Mouse (Mus musculus): ENCODE measurements around the gene Cbfb.
"Not testable (repeated sequence)": the region's sequence is repeated elsewhere in the genome, so short reads cannot be mapped to it uniquely, and the experiment has no call there.

Cbfb gene

DNA sequence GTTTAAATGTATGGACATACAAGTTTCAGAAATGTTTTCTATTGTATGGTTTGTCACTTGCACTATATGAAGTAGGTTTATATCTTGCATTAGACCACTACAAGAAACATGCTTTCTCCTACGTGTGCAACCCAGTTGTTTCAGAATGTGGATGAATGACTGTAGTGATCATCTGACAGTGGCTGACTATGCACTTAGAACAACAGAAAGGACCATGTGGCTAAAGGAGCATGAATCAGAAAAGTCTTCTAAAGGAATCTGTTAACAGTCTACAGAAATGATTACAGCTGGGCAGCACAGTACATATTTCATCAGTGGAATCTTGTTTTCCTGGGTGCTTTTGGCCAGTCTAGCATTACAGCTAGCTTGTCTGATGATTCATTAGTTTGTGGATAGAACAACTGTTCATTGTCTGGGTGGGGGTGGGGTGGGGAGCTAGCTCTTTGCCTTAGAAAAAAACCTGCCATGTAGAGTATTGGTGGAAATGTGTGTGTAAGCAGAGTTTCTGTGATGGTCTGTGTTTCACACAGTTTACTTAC lies 16.1 kb downstream of the Cbfb start:
- DNase-seq: no peak

DNA sequence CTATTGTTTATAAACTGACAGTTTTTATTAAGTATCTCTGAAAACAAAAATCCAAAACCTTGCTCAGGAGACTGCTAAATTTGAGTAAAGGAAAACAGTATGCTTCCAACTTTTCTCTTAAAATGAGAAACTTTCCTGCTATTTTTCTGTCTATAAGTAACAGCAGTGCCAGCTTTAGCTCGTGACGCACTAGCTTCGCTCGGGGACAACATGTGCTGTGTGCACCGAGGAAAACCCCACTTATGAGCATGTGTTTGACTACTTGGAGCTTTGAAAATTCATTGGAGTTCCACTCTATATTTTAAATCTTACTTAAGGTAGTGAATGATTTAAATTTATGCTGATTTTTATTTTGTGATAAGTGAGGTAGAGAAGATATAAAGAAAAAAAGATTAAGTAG lies 21.7 kb downstream of the Cbfb start:
- DNase-seq: no peak

DNA sequence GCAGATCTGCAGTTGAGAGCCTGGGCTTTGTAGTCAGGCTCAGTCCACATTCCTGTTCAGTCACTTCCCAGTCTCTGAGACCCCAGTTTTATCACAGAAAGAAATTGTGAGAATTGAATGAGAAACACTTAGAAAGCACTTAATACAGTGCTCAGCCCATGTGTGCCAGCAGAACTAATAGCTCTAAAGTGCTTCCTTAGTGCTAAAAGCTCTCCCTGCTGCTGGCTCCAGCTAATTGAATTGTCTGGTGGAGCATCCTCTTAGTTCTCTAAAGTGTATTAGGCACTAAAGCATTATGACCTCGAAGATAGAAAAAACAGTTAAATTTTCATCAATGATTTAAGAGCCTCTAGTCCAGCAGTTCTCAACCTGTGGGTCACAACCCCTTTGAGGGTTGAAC lies 35.3 kb downstream of the Cbfb start:
- no peak for DNase-seq

DNA sequence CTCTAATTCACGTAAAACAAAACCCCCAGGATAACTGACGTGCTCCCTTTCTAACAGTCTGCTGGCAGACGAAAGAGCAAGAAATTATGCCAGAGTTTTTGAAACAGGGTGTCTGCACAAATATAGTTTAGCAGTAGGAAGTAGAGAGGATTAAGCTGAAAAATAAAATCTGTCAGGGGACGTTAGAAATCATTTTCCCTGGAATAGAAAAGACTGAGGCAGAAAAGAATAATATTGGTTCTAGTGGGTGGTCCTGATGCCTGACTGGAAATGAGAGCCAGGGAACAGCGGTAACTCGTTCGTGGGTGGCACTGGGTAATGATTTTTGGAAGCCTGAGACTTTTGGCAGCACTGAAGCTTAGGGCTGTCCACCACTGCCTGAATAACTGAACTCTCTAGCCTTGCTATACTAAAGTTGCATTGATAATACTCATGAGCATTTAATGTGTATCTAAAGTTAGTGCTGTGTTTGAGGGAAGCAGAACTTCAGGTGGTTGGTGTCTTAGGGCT lies 36.3 kb downstream of the Cbfb start:
- no peak for DNase-seq

DNA sequence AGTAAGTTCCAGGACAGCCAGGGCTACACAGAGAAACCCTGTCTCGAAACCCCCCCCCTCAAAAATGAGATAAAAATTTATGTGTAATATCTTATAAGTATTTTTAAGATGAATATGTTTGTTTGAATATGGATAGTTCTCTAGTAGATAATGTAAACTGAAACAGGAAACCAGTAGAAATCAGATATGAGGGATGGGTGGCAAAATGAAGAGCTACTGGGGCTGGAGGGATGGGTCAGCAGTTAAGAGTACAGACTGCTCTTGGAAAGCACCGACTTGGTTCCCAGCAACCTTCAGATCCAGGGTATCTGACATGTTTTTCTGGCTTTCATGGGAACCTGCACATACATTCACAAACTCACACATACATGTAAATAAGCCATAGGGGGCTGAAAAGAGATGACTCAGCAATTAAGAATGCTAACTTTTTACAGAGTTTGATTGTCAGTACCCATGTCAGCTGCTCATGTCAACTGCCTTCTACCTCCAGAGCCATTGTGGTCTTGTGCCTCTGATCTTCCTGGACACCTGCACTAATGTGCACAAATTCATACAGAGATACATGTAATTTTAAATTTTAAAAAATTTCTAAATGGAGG lies 37.3 kb downstream of the Cbfb start:
- DNase-seq: no peak

DNA sequence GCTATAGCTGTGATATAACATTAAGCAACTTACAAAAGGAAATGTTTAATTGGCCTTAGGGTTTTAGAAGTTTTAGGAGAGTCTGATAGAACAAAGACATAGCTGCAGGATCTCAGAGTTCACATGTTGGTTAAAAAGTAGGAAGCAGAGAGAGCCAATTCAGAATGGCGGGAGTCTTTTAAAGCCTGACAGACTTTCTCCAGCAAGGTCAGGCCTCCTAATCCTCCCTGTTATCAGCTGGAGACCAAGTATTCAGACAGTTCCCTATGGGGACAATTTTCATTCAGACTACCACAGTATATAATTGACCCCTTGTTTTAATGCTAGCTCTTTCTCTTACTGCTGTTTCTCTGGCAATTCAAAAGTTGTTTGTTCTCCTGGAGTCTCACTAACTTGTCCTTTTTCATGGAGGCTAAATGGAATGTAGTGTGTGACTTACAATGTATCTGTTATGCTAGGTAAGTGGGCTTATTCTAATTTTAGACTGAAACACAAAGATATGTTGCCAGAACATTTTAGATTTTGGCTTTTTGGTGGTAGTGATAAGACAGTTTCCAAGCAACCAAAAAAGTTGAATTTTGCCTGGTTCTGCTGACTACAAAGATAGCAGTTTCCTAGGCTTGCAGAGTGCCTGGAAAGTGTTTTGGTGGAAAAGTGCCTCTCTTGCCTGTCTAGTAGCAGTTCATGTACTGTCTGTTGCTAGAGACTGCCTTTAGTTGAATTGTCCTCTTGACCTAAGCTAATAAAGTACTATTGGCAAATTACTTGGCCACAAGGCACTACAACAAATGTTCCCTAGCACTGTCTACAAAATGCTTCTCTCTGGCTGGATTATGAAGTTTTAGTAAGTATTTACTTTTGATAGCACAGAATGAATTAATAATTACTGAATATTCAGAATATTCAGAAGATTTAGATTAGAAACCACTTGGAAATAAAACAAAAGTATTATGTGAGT lies 39.0 kb downstream of the Cbfb start:
- DNase-seq: no peak

DNA sequence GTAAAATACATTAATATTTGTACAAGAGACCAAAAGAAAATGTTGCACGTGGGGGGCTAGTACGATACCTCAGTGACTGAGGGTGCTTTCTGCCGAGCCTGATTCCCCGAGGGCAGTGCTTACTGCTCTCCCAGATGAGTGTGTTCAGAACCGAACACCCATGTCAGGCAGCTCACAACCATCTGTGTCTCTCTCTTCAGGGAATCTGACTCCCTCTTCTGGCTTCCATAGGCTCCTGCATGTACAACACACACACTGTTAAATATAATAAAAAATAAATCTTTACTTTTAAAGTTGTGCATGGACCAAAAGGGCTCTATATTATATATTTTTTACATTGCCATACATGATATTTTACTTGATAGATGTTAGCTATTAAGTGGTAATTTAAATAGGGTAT lies 43.6 kb downstream of the Cbfb start:
- DNase-seq: no peak

DNA sequence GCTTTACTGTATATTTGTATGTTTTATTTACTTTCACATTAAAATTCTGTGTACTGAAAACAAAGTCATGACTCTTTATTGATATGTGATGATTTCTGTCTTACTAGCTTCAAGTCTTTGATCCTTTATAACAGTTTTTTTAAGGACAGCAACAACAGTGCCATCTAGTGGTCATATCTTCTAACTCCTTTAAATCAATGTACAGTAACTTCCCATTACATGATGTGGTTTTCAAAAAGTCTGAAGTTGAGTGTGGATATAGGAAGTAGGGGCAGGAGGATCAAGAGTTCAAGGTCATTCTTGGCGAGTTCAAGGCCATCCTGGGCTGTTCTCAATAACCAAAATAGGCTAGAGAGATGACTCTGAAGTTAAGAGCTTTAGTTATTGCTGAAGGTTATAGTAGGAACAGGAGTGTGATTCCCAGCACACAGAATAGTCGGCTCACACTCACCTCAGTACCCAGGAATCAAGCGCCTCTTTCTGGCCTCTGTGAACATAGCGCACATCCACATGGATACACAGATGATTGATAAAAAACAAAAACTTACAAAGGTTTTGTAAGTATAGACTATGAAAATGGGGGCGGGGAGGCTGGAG lies 47.5 kb downstream of the Cbfb start:
- DNase-seq: no peak

DNA sequence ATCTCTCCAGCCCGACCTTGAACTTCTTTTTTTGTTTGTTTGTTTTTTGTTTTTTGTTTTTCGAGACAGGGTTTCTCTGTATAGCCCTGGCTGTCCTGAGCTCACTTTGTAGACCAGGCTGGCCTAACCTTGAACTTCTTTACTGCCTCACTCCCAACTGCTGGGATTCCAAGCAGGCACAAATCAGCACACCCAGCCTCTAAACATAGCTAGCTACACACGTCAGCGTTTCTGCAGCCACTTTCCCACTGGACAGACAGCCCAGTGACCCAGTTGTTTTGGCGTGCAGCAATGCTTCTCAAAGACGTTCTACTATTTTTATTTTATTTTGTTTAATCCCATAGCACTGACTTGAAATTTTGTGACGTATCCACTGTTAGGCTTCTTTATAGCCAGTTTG lies 53.4 kb downstream of the Cbfb start:
- peak; percentile 18 for DNase-seq

DNA sequence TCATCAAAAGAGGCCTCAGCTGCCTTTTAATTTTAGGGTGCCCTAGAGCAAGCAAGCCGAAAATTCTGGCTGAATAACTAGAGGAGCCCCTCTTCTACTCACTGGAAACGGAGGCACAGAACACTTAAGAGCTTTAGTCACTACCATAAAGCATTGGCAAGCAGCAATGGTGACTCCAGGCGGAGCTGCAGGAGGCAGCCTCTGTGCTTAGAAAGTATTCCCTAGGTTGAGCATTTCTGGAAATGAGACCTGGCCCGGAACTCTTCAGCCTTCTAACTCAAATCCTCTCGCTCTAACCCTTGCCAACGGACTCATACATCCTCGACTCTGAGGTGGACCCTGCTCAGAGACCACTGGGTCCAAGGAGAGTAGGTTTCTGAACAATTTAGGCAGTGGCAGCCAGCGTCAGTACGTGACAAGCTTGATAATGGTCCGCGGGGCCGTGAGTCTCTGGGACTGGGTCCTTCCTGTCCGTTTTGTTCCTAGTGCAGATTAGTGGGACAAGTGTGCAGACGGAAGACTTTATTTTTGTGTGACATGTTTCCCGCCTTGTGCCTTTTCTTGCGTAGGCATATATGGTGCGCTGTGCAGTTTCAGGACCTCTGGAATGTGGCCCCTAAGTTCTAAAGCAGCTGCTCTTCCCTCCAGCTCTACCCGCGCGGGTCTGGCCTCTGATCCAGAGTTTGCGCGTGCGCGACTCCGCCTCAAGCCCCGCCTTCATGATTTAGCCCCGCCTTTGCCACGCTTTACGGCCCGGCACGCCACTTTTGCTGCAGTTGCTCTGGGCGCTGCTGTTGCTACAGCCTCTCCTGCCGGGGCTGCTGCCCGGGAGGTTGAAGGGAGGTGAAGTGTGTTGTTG lies 54.2 kb downstream of the Cbfb start, which contains the start of gene D230025D16Rik:
TSS of gene D230025D16Rik (plus strand) at position 733 of the 859 bp plus-strand sequence.
- peak; percentile 91 for DNase-seq

DNA sequence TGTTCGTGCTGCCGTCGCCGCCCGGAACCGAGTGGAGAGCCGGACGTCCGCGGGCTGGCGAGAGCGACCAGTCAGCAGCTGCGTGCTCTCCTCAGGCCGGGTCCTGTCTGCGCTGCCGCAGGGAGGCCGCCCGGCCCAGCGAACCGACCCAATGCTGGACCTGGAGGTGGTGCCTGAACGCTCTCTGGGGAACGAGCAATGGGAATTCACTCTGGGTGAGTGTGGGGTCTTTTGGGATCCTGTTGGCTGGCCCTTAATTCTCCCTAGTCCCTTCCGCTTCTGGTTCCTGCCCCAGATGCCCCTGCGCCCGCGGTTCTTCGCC lies 54.8 kb downstream of the Cbfb start:
- no peak for DNase-seq

DNA sequence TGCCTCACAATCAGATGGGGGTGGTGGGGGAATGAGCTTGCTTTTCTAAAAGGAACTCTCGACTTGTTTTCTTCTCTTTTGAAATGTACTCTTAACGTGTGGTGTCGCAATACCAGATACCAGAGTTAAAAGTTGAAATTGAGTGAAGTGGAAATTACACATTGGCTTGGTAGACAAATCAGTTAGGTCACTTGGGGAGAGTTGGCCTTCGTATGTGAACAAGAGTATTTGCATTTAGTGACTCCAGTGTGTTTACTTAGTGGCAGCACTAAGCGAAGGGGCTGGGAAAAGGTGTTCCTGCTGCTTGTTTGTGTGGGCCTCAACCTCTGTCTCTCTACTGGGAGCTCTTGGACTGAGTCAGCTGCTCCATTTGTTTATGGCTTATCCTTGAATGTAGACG lies 55.4 kb downstream of the Cbfb start:
- DNase-seq: no peak

DNA sequence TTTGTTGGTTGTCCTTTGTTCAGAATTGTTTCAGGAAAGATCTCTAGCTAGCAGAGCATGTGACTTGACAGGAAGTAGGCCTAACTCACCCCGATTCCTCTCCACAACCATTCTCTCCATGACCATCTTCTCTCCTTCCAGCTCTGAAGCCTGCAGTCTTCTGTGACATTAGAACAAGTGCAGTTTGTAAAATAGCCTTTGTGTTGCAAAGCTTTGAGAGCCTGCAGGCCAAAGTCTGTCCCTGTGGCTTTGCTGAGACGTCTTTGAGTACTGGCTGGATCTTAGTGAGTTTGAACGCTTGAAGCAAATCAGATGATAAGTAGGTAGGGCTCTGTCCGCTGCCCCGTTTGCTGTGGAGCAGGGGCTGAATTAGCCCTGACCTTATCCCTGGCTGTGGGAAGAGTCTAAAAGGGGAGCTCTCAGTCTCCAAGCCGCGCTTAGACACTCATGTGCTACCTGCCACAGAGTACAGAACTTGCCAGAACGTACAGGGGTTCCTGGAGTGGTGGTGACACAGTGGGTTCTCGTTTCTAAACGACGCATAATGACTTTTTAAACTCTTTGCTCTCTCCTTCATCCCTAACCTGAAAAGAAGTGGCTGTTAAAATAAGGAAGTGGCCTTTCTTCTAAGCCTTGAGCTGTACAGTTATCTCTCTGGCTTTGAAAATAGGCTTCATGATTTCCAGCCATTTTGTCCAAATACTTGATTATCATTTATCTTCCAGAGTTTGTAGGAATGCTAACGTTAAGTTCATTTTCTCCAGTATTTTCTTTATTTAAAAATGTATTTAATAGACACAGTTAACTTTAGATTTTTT lies 61.2 kb downstream of the Cbfb start:
- no peak for DNase-seq

DNA sequence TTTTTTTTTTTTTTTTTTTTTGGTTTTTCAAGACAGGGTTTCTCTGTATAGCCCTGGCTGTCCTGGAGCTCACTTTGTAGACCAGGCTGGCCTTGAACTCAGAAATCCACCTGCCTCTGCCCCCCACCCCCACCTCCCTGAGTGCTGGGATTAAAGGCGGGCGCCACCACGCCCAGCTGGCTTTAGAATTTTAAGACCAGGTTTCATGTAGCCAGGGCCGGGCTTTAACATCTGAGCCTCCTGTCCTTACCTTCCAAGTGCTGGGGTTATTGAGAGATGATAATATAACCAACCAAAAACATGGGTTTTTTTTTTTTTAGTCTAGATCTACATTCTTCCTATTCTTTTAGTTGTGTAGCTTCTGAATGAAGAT lies 61.8 kb downstream of the Cbfb start:
- not testable (repeated sequence) for DNase-seq

DNA sequence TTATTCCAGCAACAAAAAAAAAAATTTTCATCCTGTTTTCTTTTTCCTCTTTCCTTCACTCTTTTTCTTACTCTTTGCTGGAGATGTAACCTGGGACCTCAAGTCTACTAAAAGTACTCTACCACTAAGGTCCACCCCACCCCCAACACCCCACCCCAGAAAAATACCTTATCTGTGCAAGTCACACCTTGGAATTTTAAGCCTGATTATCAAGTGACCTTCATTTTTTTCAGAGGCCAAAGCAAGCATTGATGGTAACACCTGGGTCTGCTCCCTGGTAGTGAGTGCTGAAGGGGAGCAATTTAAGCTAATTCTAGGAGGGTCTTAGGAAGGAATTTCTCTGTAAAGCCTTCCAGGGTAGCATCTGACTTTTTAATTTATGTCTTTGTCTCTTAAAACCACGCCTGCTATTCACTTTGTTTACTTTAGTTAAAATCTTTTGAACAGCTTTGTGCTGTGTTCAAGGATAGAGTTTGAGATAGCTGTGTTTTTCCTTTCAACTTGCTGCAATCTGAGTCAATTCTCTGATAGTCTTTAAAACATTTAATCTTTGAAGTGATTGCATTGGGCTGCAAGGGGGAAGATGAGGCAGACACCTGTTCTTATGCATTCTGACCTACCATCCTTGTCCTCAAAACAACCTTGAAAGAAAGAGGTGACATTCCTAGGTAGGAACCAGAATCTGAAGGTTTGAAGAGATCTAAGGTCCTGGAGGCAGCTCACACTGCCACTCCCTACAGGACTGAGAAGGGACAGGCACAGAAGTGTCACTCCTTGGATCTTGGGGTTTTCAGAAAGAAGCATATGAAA lies 62.9 kb downstream of the Cbfb start:
- DNase-seq: no peak

DNA sequence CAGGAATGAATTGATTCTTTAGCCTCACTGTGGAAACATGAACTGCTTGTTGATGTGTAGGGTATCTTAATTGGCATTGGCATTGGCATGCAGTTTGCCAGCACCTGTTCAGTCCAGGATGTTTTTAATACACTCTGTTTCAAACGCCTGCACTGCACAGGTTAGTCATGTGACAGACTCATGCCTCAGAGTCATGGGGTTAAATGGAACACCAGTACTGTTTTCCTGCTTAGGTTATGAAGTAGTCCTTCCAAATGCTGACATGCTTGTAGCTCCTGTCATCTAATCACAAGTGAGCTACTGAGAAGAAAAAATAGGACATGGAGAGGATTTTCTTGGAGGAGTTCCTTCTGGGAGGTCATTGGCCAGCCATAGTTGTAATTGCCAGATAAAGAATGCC lies 64.7 kb downstream of the Cbfb start:
- DNase-seq: no peak

DNA sequence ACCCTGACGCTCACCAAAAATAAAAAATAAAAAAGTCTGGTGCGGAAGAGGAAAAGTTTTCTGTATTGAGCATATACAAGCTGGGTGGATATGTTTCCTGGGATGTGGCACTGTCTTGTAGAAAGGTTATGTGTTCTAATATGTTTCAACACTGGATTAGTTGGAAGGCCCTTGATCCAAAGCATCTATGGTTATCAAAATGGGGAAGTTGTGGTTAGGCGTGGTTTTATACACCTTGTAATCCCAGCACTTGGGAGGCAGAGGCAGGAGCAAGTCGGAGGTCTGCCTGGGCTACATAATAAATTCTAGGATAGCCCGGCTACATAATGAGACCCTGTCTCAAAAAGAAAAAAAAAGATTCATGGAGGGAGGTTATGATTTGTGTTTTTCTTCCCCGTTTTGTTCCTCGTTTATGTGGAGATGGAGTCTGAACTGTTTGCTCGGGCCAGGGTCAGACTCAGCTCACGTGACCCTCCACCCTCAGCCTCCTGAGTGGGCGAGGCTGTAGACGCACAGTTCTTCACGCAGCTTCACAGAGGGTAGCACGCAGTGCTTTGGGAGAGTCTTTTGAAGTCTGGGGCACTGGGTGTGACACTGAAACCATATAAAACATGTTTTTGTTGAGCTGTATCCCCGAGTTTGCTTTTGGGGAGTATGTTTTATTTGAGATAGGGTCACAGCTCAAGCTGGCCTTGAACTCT lies 67.1 kb downstream of the Cbfb start:
- no peak for DNase-seq

DNA sequence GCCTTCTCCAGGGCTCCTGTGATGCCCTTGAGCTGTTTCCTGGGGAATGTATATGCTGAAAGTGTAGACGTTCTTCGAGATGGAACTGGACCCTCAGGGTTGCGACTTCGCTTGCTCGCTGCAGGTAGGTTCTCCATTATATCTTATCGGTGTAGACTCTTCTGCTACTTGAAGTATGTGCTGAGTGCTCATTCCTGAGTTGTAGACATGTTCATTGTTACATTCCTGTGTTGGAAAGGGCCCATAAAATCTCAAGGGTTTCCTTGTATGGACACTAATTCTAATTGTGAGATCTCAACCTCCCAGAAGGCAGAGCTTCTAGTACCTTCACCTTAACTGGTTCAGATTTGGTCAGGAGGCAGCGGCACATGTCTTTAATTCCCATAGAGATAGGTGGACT lies 70.5 kb downstream of the Cbfb start:
- no peak for DNase-seq

DNA sequence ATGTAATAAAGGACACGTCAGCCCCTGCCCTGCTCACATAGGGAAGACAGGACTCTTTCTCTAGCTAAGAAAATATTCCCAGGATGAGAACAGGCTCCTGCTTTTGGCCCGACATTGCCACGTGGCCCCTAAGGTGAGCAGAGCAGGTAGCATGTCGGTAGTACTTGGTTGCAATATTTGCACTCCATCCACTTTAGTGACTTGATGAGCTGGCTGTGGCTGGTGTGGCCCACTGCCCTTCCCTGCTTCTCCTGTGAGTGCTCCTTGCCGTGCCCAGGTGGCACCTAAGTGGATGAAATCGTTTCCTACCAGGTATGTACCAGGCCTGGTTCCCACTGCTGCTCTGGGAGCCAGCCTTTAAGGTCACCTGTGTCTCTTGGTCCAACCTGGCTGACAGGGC lies 81.5 kb downstream of the Cbfb start:
- DNase-seq: no peak
